Mouse (Mus musculus) limb, embryonic 10.5 days (tissue): ENCODE data around the gene Dvl1. TPM values are rescaled to one million over a fixed set of nuclear protein-coding genes. Genes with fewer than 3 reads are reported as not detected.

ENCODE experiments used
- DNase-seq: peaks from one replicate; pipeline ENCODE4 v3.0.0-alpha.2; 2017; ENCODE audit warnings: low spot score
- H3K27ac ChIP-seq: fragments of 300-500 bp; sonication (generic); 2 replicates; pipeline ENCODE4 v1.5.1; 2016; ENCODE audit warnings: mild to moderate bottlenecking
- H3K27me3 ChIP-seq: fragments of 300-500 bp; sonication (generic); 2 replicates; pipeline ENCODE4 v1.6.1; 2016; ENCODE audit warnings: low read depth, mild to moderate bottlenecking; ENCODE audit not compliant: poor library complexity, severe bottlenecking
- H3K36me3 ChIP-seq: fragments of 300-500 bp; sonication (generic); 2 replicates; pipeline ENCODE4 v1.6.1; 2016; ENCODE audit warnings: mild to moderate bottlenecking, moderate library complexity
- H3K4me1 ChIP-seq: fragments of 300-500 bp; sonication (generic); 2 replicates; pipeline ENCODE4 v1.6.1; 2016
- H3K4me3 ChIP-seq: fragments of 300-500 bp; sonication (generic); 2 replicates; pipeline ENCODE4 v1.5.1; 2016; ENCODE audit warnings: mild to moderate bottlenecking, moderate library complexity
- H3K9me3 ChIP-seq: fragments of 300-500 bp; sonication (generic); replicated peaks from 2 replicates; pipeline ENCODE4 v1.6.1; 2016; ENCODE audit warnings: mild to moderate bottlenecking
- WGBS: fragments of 180-500 bp; shearing (Covaris S2); methylation state at CpG from one replicate; pipeline ENCODE4 v1.1.7; 2016; 5-methylcytosine and 5-hydroxymethylcytosine counted together
- polyA plus RNA-seq: library from polyadenylated mRNA; unstranded; fragments of >200 nt; fragmentation: Nextera tagmentation; extraction: Ambion mirVana; gene quantifications from 2 replicates; pipeline ENCODE4 v1.2.1, GENCODE M21; 2016

Gene Dvl1
- polyA plus RNA-seq, 1 experiment from 2014 or later = 3.8 TPM

DNA sequence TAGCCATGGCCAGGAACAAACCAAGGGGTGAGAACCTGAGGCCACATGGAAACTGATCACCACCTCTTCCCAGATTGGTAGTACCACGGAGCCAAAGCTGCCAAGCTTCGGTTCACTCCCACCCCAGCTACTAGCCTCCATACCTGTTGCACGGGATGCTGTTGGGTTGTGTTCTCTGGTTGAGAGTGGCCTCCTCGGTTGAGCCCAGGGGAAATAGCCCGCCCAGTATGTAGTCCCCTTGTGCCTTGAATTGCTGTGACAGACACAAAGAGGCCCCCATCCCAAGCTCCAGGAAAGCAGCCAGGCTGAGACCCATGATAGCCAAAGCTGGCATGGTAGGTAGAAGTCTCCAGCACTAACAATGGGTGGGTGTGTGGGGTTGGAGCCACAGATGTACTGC, 15.8 kb downstream of the Dvl1 start, which contains the start of gene Tas1r3:
Gene Tas1r3, minus strand, starts transcription at position 362 of the 400 bp plus-strand sequence.
- WGBS = 78% methylated on average over 5 of the region's 5 CpGs
- Histone ChIP-seq H3K36me3 (peaks cover 51% of the 10 kb centered on the region), H3K27ac (no peak within 1 kb of the TSS)

DNA sequence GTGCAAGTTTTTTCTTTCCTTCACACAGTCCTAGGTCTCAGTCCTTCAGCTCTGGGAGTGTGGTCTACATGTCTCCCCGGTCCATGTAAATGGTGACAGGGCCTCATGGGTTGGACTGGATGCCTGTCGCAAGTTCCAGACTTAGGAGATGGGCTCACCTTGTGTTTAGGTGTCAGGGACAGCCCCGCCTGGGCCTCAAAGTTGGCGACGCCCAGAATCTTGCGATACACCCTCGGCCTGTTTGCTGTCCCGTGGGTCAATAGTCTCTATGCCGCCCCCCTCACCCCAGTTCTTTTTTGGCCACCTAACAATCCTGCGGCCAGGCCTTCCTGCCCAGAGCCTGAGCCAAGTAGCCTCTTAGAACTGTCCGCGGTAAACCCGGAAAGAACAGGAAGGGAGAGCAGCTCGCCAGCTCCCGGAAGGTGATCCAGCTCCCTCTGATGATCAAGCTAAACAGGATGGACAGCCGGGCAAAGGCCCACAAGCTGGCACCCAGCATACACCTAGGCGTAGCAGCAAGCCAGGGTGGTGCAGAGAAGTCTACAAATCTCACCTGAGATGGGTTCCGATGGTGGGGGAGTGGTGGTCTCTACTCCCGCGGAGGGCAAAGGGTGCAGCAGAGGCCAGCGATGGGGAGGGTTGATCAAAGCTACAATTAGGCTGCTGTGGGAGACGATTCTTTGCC, 21.6 kb downstream of the Dvl1 start:
- no peak for DNase-seq
- Histone ChIP-seq H3K27me3 (no peaks in the 10 kb centered on the region), H3K36me3 (peaks cover 49% of the 10 kb centered on the region), H3K4me3 (peak overlapping the region; percentile 79), H3K9me3 (no peaks in the 10 kb centered on the region), H3K4me1 (peaks cover 22% of the 10 kb centered on the region), H3K27ac (peak overlapping the region; percentile 88)
- WGBS = 10% methylated on average over 22 of the region's 22 CpGs

More for the DNA sequence above, 15.8 kb downstream of the Dvl1 start, which contains the start of gene Tas1r3:
- Histone ChIP-seq H3K4me1 (no peaks in the 10 kb centered on the region), H3K27me3 (no peaks in the 10 kb centered on the region), H3K9me3 (no peaks in the 10 kb centered on the region), H3K4me3 (no peak within 1 kb of the TSS)
- DNase-seq = no peak

DNA sequence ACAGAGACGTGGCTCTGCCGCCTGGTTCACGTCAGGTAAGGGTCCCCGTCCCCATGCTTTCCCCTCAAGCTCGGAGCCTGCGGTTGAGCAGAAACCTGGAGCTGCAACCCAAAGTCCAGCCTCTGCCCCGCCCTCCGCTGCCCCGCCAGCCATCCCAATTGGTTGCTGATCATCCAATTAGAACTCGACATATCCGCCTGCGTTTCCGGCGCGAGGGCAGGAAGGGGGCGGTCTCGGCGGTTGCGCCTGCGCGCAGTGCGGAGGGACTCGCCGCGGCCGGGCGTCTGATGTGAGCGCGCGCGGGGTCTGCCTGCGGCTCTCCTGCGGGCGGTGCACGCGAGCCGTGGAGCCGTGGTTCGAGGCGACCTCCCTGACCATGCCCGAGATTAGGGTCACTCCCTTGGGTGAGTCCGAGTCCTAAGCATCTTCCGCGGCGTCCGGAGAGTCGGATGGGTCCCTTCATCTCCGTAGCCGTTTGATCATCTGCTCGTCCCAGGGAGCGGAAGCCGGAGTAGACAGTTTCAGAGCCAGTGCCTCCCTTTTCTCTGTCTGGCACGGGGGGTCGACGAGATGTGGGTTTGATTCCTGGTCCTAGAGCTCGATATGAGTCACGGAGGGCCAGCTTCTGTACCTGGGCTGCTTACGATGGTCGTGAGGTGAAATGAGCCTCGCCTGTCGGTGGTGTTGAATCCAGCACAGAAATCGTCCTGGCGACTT, 22.3 kb downstream of the Dvl1 start, which contains the start of the genes Cptp and Ints11:
Gene Cptp, minus strand, starts transcription at position 124 of the 717 bp plus-strand sequence.
Gene Ints11, plus strand, starts transcription at position 230 of the 717 bp plus-strand sequence.
- Histone ChIP-seq H3K27ac (peak within 1 kb of the TSS; percentile 88), H3K9me3 (no peaks in the 10 kb centered on the region), H3K36me3 (peaks cover 56% of the 10 kb centered on the region), H3K4me3 (peak within 1 kb of the TSS; percentile 79), H3K4me1 (peaks cover 22% of the 10 kb centered on the region), H3K27me3 (no peaks in the 10 kb centered on the region)
- under 1% methylated on average over 63 of the region's 63 CpGs for whole genome bisulfite sequencing
- peak; percentile 97 for DNase-seq

GRCm38 (mm10) chr4:155871404-155871803, 24.2 kb downstream of the Dvl1 start:
- DNase-seq = no peak
- Histone ChIP-seq H3K9me3 (no peaks in the 10 kb centered on the region), H3K27ac (no peak overlapping the region), H3K36me3 (peaks cover 60% of the 10 kb centered on the region), H3K27me3 (no peaks in the 10 kb centered on the region), H3K4me3 (no peak overlapping the region), H3K4me1 (peaks cover 22% of the 10 kb centered on the region)
- 95% methylated on average over 7 of the region's 7 CpGs for WGBS

DNA sequence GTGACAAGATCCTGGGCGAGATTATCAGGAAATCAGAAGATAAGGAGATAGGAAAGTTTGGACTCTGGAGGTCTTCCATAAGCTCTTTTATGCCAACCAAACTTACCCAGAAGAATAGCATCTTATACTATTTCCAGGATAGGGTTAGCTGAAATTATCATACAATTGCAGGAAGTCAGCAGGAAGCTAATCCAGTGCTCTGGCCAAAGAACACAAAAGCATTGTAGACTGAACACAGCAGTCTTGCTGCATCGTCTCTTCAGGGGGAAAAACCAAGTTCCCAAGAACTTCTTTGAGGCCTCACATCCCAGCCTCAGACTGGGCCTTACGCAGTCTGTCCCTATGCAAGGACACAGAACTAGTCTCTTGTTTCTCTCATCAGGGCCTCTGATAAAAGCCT, 36.4 kb downstream of the Dvl1 start:
- no peak for DNase-seq
- Histone ChIP-seq H3K4me1 (no peaks in the 10 kb centered on the region), H3K9me3 (no peaks in the 10 kb centered on the region), H3K36me3 (peaks cover 86% of the 10 kb centered on the region), H3K27ac (no peak overlapping the region), H3K4me3 (no peak overlapping the region), H3K27me3 (no peaks in the 10 kb centered on the region)
- 87% methylated on average over 3 of the region's 3 CpGs for WGBS

DNA sequence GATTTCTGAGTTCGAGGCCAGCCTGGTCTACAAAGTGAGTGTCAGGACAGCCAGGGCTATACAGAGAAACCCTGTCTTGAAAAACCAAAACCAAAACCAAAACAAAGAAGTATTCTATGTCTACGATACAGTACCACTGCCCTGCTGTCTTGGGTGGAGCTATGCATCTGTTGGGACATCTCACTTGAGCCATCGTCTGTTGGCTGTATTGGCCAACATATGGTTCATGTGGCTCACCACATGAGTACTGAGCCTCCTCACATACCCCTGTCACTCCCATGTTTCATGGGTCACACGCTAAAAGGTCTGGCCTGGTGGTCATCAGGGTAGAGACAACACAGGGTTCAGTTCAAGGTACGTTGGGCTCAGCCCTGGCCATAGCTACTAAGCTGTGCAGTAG, 39.1 kb downstream of the Dvl1 start:
- Histone ChIP-seq H3K27ac (no peak overlapping the region), H3K27me3 (no peaks in the 10 kb centered on the region), H3K36me3 (peaks cover 84% of the 10 kb centered on the region), H3K9me3 (no peaks in the 10 kb centered on the region), H3K4me1 (peaks cover 13% of the 10 kb centered on the region), H3K4me3 (no peak overlapping the region)
- 93% methylated on average over 5 of the region's 5 CpGs for WGBS
- no peak for DNase-seq

GRCm38 (mm10) chr4:155887674-155888073, 40.5 kb downstream of the Dvl1 start:
- H3K27ac ChIP-seq = no peak overlapping the region
- WGBS = 94% methylated on average over 10 of the region's 10 CpGs
- H3K9me3 ChIP-seq = no peaks in the 10 kb centered on the region
- H3K36me3 ChIP-seq = peaks cover 73% of the 10 kb centered on the region
- H3K4me3 ChIP-seq = no peak overlapping the region
- no peaks in the 10 kb centered on the region for H3K27me3 ChIP-seq
- no peak for DNase-seq
- peaks cover 19% of the 10 kb centered on the region for H3K4me1 ChIP-seq

- 95% methylated on average over 9 of the region's 9 CpGs for WGBS
- Histone ChIP-seq H3K36me3 (peaks cover 69% of the 10 kb centered on the region), H3K27ac (no peak overlapping the region), H3K4me3 (no peak overlapping the region), H3K9me3 (no peaks in the 10 kb centered on the region), H3K27me3 (no peaks in the 10 kb centered on the region), H3K4me1 (peaks cover 24% of the 10 kb centered on the region)
- no peak for DNase-seq
Observed at GRCm38 (mm10) chr4:155888181-155888580, 41.0 kb downstream of the Dvl1 start.

DNA sequence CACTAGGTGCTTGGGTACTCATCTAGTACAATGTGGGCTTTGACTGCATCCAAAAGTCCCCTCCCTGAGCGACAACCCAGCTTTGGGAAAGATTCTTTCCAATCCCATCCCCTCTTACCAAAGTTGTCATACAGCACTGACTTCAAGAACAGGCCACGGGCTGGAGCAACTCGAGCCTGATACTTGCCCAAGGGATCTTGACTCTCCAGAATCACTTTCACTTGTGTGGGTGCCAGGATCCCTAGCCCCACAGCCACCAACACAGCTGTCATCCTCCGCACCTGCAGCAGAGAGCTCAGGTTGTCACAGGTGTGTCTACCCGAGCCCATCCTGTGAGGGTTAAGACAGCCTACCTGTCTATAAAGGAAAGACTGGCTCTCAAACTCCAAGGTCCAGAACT, 42.1 kb downstream of the Dvl1 start:
- H3K4me3 ChIP-seq = no peak overlapping the region
- H3K4me1 ChIP-seq = peaks cover 35% of the 10 kb centered on the region
- DNase-seq = no peak
- no peaks in the 10 kb centered on the region for H3K9me3 ChIP-seq
- H3K27me3 ChIP-seq = no peaks in the 10 kb centered on the region
- 90% methylated on average over 5 of the region's 5 CpGs for WGBS
- H3K27ac ChIP-seq = no peak overlapping the region
- H3K36me3 ChIP-seq = peaks cover 59% of the 10 kb centered on the region

DNA sequence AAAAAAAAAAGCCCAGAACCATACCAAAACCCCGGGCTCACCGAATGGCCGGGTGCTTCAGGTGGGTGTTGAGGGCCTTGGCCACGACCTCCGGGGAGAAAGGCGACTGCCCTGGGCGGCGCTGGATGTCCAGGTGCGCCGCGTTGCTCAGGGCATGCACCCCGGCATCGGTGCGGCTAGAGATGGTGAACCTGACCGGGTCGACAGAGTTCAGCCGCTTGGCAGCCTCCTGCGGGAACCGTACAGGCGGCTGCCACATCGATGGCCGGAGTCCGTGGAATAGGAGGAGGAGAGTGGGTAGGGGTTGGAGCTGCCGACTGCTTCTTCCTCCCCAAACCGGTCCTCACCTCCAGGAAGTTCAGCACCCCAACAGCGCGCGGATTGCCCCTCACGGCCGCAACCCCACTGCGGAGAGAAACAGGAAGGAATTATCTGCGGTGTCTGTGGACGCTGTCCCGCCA, 43.8 kb downstream of the Dvl1 start:
- WGBS = under 1% methylated on average over 34 of the region's 34 CpGs

DNA sequence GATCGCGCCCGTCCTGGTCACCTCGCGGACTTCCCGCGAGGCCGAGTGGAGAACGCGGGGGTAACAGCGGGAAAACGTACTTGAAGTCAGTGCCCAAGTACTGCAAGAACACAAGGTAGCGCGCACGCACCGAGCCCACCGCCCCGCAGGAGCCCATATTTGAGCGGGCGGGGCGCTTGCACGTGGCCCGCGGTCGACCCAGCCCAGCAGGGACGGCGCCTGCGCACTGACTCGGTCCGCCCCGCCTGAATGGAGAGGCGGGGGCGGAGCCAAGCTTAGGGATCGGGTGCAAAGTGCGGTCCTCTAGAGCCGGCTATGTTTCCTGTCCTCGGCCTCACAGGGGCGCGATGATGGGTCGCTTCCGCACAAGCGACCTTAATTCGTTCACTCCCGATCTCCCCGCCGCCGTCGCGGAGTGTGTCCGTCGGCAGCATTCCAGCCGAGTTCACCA, 44.4 kb downstream of the Dvl1 start, which contains the start of the genes Pusl1 and Acap3:
Gene Pusl1, minus strand, starts transcription at position 231 of the 451 bp plus-strand sequence.
Gene Acap3, plus strand, starts transcription at position 272 of the 451 bp plus-strand sequence.
- H3K27ac ChIP-seq = peak within 1 kb of the TSS; percentile 93
- WGBS = under 1% methylated on average over 52 of the region's 52 CpGs
- peak; percentile 98 for DNase-seq
- no peaks in the 10 kb centered on the region for H3K27me3 ChIP-seq
- peak within 1 kb of the TSS; percentile 92 for H3K4me3 ChIP-seq
- H3K9me3 ChIP-seq = no peaks in the 10 kb centered on the region
- peaks cover 38% of the 10 kb centered on the region for H3K4me1 ChIP-seq
- H3K36me3 ChIP-seq = peaks cover 45% of the 10 kb centered on the region

More for the DNA sequence above, 43.8 kb downstream of the Dvl1 start:
- H3K27ac ChIP-seq = peak overlapping the region; percentile 93
- no peak for DNase-seq
- peaks cover 45% of the 10 kb centered on the region for H3K36me3 ChIP-seq
- H3K9me3 ChIP-seq = no peaks in the 10 kb centered on the region
- H3K27me3 ChIP-seq = no peaks in the 10 kb centered on the region
- H3K4me3 ChIP-seq = peak overlapping the region; percentile 92
- H3K4me1 ChIP-seq = peaks cover 38% of the 10 kb centered on the region

DNA sequence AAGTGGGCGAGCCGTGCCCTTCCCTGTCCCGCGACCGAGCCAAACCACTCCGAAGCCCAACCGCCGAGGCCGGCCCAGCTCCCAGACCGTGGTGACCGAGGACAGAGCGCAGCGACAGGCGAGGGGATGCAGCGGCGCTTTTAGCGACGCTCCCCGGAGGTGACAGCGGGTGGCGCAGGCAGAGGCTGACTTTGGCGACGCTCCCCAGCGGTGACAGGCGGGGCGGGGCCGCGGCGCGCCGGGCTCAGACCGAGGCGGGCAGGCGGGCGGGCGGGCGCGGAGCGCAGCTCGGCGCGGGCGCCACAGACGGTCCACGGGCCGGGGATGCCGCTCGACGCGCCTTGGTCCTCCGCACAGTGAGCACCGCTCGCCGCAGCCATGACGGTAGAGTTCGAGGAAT, 44.8 kb downstream of the Dvl1 start:
- H3K4me1 ChIP-seq = peaks cover 38% of the 10 kb centered on the region
- H3K36me3 ChIP-seq = peaks cover 45% of the 10 kb centered on the region
- H3K27me3 ChIP-seq = no peaks in the 10 kb centered on the region
- under 1% methylated on average over 41 of the region's 56 CpGs for WGBS
- H3K9me3 ChIP-seq = no peaks in the 10 kb centered on the region
- peak overlapping the region; percentile 92 for H3K4me3 ChIP-seq
- peak; percentile 90 for DNase-seq
- peak overlapping the region; percentile 93 for H3K27ac ChIP-seq
